Mouse (Mus musculus) left cerebral cortex, adult 8-10 months (tissue): ENCODE data around the gene Usf2. TPM values are rescaled to one million over a fixed set of nuclear protein-coding genes. Genes with fewer than 3 reads are reported as not detected.
"Not testable (repeated sequence)": the region's sequence is repeated elsewhere in the genome, so short reads cannot be mapped to it uniquely, and the experiment has no call there.

ENCODE experiments used
- DNase-seq, 2 experiments: peaks; one replicate each; pipeline ENCODE4 v3.0.0; 2022; ENCODE audit warnings: low spot score in 2 of 2
- total RNA-seq, 4 experiments: library from RNA; stranded (reverse); gene quantifications; 2 replicates each; pipeline ENCODE4 v1.2.4; 2022

The Usf2 gene
- total RNA-seq, 4 experiments from 2014 or later, result 114 to 125 (median 120) TPM

DNA sequence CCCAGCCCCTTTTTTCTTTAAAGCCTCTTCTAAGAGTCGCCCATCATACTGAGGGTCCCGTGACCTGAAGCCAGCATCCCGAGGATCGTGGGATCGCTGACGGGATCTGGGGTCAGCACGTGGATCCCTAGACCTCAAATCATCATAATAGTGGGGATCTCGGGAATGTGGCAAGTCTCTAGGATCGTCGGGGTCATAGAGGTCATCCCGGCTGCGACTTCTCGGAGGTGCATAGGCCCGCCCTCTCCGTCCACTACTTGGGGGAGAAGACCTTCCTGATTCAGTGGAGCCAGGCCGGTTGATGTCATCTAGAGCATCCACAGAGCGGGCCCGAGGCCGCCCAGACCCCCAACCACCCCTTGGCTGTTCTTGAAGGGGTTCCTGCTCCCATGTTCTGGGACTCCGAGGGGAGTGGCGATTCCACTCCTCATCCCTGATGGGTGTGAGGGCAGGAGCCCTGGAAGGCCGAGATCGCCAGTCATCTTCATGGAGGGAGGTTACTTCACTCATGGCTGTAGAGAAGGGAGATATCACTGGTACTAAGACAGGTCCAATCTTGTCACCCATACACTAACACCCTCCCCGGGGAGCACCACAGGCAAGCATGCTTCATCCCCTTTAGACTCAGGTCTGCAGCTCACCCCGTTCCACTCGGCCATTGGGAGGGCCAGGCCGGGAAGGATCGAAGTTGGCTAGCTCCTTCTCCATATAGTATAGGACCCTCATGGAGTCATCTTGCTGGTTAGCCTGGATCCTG, 1.7 kb upstream of the Usf2 start:
- no peak for DNase-seq

DNA sequence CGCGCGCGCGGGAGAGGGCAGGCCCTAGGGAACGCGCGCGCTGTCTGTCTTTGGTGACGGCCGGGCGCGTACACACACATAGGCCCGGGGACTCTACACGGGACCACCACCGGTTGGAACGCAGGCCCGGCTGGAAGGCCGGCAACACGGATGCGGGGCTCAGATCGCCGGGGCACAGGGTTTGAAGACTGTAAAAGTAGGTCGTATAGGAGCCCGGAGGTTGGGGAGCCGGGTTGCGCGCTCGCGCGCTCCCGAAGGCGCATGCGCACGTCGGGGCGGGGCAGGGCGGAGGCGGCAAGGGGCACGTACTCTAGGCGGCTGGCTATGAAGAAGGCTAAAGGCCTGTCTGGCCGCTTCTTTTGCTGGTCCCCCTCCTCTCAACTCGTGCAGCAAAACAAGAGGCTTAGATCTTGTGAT, 772 bp upstream of the Usf2 start:
- peak; percentile 83 to 93 for DNase-seq

DNA sequence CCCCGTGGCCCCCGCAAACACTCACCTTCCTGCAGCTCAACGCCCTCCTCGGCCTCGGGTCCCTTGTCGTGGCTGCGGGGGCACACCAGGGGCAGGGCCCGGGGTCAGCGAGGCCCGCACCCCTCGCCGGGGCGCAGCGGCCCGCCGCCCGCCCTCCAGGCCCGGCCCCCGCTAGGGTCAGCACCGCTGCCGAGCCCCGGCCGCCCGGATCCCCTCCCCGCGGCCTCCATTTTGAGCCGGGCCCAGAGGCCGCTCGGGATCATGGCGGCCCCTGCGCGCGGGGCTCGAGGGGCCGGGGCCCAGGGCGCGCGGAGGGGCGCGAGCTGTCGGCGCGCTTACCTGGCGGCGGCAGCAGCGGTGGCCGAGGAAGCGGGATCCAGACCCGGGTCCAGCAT, 249 bp downstream of the Usf2 start:
- no peak for DNase-seq

DNA sequence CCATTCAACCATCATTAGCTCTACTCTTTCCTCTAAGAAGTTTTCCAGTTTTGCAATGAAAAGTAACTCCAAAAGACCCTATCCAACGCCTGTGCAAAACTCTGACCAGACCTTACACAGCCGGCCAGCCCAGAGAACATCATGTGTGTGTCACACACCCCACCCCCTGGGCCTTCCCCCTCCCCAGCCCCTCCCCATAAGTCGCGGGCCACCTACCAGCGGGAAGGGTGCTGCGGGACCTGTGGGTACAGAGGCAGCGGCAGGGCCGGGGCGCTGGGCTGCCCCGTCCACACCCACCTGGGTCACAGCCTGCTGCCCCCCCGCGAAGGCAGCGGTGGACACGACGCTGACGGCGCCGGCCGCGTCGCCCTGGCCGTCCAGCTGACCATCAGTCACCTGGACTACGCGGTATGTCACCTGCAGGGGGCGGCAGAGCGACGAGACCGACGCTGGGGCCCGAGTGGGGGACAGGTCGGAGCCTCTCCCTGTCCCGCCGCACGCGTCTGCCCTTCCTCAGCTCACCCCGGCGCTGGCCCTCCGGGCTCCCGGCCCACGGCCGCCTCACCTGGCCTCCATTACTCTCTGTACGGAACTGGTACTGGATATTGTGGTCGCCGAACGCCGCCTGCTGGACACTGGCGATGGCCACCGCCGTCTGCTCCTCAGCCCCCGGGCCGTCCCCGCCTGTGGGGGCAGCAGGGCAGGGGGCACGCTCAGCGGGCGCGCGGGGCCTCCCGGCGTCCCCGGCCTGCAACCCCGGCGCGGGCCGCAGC, 833 bp downstream of the Usf2 start:
- peak; percentile 69 to 77 for DNase-seq

DNA sequence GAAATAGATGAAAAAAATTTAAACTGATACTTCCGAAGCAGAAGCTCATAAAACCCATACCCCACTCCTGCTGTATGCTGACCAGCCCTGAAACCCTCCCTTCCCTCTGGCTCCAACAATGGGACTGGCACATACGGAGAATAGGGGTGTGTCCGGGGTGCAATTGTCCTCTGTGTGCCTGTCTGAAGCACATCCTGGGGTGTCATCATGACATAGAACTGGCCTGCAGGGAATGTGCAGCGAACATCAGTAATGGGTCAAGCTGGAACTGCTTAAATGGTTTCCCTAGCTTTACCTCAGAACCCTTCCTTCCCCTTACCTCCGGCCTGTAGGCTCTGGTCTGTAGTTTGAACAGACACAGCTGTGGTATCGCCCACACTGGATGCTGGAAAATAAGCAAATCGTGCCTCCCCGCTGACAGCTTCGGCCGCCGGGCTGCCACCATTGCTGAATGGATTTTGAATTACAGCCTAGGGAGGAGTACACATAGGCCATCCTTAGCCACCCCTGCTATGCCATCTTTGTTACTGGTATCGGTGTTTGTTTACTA, 1.6 kb downstream of the Usf2 start:
- no peak for DNase-seq

DNA sequence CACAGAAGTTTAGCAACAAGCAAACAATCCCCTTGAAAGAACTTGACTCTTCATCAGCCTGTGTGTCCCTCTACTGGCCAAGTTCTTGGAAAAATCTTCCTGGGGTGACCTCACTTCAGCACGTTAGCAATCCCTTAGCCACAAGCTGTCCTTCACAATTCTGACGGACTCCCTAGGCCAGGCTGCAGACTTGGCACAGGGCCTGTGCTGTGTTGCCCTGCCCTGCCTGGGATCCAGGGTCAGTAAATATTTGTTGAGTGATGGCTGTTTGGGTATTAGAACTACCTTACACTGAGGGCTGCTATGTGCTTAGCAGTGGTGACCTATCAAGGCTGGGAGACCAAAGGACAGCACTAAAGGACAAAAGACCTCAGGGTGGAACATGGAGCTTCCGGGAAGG, 2.6 kb downstream of the Usf2 start:
- no peak for DNase-seq

DNA sequence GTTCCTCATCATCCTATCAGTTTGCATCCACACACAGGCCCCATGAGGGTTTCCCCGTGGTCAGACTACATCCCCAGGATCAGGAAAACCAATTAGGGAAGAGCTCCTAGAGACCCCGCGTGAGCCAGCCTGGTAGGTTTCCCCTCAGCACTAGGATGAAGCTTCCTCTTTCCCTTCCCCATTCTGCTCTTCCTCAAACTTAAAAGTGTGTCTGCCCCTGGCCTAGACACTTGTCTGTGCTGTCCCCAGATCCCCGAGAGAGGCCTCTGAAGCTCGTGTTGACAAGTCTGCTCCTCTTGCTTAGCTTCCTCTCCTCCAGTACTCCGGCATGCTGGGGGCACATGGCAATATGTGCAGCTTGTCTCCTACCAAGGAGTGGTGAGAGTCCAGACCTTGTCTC, 3.1 kb downstream of the Usf2 start:
- DNase-seq, result no peak

DNA sequence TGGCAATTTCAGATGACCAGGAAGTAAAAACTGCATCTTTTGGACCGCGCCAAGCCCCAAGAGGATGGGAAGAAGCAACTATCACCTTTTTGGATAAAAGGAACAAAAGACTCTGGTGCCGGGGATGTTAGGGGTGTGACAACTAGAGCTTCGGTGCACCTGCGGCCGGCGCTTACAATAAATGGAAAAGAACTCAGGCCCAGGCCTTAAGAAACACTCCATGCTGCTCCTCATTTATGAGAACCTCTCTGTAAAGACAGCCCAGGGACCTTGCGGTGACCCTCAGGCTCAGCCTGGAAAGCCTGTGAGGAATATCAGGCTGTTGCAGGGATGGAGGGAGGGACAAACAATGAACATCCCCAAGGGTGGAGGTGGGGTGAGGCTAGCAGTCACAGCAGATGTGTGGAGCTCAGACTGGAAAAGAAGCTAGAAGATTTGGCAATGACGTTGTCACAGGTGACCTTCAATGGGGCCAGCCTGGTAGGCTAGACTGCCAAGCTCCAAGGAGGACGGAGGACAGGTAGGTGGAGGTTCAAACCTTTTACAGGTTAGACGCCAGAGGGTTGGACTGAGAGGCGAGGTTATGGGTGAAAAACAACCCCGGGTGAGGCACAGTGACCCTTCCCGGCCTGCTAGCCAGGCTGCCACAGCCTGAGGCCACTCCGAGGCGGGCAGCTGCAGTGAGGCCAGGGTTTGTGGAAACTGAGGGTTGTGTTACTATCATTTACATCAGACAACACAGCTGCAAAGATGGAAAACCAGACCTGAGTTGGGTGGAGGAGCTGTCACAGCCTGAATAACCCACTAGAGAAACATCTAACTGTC, 4.0 kb downstream of the Usf2 start:
- DNase-seq, result no peak

DNA sequence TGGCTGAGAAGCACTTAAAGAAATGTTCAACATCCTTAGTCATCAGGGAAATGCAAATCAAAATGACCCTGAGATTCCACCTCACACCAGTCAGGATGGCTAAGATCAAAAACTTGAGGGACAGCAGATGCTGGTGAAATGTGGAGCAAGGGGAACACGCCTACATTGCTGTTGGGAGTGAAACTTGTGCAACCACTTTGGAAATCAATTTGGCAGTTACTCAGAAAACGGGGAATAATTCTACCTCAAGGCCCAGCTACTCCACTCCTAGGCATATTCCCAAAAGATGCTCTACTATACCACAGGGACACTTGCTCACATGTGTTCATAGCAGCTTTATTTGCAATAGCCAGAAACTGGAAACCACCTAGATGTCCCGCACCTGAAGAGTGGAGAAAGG, 6.7 kb downstream of the Usf2 start:
- DNase-seq, result not testable (repeated sequence)

DNA sequence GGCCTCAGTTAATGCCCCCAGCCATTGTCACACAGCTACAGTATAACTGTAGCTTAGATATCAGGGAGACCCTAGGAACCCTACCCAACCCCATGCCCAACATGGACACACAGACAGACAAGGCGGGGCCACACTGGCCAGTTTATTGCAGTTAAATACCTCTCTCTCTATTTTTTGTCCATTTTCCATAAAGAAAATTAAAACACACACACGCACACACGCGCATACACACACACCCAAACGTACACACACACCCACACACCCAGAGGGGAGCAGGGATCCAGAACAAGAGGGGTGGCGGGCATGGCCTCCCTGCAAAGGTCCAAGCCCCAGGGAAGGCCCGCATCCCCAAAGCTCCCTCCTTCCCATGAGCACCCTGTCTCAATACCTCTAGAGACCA, 10.7 kb downstream of the Usf2 start:
- DNase-seq, result no peak

DNA sequence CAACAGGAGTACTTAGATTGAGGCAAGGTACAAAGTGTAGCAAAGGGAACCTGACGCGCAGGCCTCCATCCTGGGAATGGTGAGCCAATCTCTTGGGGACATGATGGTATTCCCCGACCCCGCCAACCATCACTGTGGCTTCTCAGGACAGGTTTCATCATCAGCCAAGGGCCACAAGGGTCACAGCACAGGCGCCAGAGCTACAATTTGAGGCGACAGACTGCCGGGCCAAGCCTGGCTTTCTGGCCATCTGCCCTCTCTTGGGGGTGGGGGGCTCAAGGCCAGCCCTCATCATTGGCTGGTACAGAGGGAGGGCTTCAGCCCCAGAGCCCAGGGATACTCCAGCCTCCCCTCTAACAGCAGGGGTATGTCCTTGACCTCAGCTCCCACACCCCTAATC, 11.1 kb downstream of the Usf2 start:
- not testable (repeated sequence) for DNase-seq

DNA sequence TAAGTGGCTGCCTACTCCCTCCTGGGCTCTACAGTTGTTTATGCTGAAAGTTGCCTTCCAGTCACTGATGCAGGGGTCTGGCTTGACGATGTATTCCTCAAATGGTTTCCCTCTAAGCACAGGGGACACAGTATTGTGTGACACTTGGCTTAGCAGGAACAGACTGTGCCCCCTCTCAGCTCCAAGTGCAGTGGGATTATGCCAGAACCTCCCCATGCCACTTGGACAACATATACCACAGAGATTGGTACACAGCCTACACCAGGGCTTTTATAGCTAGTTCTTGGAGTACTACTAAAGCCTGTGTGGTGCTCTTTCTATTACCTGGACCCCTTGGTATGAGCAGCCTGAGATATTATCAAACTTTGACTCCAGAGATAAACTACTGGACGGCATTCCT, 11.9 kb downstream of the Usf2 start:
- DNase-seq, result not testable (repeated sequence)

DNA sequence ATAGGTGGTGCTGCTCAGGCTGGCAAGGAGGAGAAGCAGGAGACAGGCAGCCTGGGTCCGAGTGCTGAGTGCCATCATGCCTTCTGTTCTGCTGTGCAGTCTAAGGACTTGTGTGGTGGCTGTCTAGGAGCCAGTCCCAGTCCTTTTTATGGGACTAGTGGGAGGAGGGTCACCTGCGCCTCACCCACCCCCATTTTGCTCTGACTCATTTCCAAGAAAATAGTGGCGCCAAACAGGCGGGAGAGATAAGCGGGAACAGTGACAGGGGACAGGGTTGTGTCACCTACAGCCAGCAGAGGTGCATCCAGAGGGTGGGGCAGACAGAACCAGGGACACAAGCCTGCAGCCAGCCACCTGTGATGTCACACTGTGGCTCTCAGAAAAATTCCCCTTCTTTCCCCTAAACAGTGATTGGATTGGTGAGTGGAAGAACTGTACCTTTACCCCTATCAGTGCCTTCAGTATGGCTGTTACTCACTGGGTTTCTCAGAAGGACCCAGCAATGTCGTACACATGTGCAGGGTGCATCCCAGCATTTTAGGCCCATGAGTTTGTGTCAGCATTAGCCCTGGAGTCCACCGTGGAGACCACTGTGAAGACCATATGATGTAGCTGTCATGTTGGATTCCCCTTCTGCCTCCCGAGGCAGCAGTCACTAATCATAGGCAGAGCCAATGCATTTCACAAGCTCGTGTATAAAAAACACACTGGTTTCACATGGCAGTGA, 12.5 kb downstream of the Usf2 start, which contains the start of gene Hamp:
Gene Hamp (minus strand): TSS at position 124 of the 727 bp plus-strand sequence.
- DNase-seq, result no peak

DNA sequence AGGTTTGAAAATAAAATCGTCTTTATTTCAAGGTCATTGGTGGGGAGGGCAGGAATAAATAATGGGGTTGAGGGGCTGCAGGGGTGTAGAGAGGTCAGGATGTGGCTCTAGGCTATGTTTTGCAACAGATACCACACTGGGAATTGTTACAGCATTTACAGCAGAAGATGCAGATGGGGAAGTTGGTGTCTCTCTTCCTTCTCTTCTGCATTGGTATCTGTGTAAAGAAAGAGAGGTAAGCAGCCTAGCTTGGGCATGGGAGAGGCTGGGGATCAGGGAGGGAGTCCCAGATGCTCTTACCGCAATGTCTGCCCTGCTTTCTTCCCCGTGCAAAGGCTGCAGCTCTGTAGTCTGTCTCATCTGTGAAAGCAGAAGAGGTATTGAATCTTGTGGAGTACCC, 14.2 kb downstream of the Usf2 start:
- not testable (repeated sequence) for DNase-seq

DNA sequence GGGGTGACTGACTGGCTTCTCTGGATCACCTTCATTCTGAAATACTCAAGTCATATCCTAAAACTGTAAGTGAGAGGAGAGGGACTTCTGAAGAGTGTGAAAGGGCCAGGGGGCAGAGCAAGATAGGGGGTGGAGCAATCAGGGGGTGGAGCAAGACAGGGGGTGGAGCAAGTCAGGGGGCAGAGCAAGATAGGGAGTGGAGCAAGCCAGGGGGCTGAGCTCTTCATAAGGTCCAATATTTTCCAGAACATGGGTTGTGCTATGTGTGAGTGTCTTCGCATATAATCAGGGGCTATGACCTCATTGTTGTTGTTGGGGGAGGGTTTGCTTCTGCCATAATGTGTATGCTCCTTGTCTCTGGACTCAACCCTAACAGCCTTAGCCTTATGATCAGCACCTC, 16.5 kb downstream of the Usf2 start:
- DNase-seq, result not testable (repeated sequence)

DNA sequence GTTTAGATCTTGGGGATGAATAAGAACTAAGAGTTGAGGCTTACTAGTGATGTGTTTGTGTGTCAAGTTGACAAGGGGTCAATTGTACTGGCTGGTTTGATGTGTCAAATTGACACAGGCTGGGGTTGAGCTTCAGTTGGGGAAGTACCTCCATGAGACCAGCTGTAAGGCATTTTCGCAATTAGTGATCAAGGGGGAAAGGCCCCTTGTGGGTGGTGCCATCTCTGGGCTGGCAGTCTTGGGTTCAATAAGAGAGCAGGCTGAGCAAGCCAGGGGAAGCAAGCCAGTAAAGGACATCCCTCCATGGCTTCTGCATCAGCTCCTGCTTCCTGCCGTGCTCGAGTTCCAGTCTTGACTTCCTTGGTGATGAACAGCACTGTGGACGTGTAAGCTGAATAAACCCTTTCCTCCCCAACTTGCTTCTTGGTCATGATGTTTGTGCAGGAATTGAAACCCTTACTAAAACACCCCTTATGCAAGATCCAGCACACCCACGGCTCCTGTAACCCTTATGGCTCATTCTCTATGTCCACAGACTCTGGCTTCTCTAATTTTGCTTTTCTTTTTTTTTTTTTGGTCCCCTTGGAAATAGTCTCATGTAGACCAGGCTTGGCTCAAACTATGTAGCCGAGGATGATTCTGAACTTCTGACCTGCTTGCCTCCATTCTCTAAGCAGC, 21.0 kb downstream of the Usf2 start:
- DNase-seq, result not testable (repeated sequence)

DNA sequence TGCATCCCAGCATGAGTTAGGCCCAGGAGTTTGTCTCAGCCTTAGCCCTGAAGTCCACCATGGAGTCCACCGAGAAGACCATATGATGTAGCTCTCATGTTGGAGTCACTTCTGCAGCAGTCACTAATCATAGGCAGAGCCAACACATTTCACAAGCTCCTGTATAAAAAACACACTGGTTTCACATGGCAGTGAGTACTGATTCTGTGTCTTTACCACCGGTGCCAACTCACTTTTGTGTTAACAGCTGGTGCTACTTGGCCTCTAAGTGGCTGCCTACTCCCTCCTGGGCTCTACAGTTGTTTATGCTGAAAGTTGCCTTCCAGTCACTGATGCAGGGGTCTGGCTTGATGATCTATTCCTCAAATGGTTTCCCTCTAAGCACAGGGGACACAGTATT, 32.0 kb downstream of the Usf2 start, which contains the start of gene Hamp2:
Gene Hamp2 (minus strand): TSS at position 101 of the 400 bp plus-strand sequence.
- not testable (repeated sequence) for DNase-seq

DNA sequence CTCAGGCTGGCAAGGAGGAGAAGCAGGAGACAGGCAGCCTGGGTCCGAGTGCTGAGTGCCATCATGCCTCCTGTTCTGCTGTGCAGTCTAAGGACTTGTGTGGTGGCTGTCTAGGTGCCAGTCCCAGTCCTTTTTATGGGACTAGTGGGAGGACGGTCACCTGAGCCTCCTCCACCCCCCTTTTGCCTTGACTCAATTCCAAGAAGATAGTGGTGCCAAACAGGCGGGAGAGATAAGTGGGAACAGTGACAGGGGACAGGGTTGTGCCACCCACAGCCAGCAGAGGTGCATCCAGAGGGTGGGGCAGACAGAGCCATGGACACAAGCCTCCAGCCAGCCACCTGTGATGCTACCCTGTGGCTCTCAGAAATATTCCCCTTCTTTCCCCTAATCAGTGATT, 32.5 kb downstream of the Usf2 start:
- DNase-seq, result no peak

DNA sequence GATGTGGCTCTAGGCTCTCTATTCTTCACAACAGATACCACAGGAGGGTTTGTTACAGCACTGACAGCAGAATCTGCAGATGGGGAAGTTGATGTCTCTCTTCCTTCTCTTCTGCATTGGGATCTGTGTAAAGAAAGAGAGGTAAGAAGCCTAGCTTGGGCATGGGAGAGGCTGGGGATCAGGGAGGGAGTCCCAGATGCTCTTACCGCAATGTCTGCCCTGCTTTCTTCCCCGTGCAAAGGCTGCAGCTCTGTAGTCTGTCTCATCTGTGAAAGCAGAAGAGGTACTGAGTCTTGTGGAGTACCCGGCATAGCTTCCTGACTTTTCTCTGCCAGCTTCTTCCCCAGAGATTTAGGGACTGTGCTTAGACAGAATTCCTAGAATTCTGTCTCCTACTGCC, 34.1 kb downstream of the Usf2 start:
- DNase-seq, result not testable (repeated sequence)

DNA sequence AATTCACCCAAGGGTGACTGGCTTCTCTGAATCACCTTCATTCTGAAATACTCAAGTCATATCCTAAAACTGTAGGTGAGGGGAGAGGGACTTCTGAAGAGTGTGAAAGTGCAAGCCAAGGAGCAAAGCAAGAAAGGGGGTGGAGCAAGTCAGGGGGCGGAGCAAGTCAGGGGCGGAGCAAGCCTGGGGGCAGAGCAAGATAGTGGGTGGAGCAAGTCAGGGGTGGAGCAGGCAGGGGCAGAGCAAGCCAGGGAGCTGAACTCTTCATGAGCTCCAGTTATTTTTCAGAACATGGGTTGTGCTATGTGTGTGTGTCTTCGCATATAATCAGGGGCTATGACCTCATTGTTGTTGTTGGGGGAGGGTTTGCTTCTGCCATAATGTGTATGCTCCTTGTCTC, 36.4 kb downstream of the Usf2 start:
- DNase-seq, result no peak
